Mouse (Mus musculus) cerebellum, adult 11 months (tissue): Measurements from ENCODE around the gene Mageb1.
"Not testable (repeated sequence)": the region's sequence is repeated elsewhere in the genome, so short reads cannot be mapped to it uniquely, and the experiment has no call there.

Source experiments
- DNase-seq: peaks from one replicate; pipeline ENCODE4 v3.0.0; 2022

Mageb1 gene

DNA sequence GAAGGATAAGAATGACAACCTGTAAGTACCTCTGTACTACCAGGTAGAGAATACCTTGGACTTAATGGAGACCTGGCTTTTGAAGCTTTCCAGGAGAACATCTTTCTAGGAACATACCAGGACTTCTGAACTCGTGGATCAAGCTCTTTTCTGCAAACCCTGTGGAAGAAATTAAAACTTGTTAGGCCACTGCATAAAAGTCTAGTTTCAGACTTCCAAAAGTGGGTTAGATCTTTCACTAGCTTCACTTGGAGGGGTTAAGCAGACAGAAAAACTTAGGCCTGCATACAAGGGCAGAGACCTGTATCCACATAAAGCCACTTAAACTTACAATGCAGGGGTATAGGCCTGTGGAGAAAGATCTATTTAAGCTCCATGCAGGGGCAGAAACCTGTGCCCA is at the start of gene Mageb1:
Mageb1 (minus strand) TSS at position 101 of the 400 bp plus-strand sequence.
- not testable (repeated sequence) for DNase-seq
